Mouse (Mus musculus): ENCODE data around the gene 2010111I01Rik. TPM values are rescaled to one million over a fixed set of nuclear protein-coding genes. Genes with fewer than 3 reads are reported as not detected.

2010111I01Rik gene
- total and polyA plus RNA-seq, 2 experiments from 2014 or later, result 107 to 149 TPM

GRCm38 (mm10) chr13:62944109-62944508, 20.6 kb upstream of the 2010111I01Rik start:
- Histone ChIP-seq H3K9ac (replicated peaks; ENCODE audit: low read depth, low read length) (no peak overlapping the region), H3K27me3 (ENCODE audit: control insufficient read depth, insufficient read depth, low read length) (no peaks in the 10 kb centered on the region), H3K4me1 (ENCODE audit: control insufficient read depth, insufficient read depth) (no peaks in the 10 kb centered on the region), H3K36me3 (replicated peaks; ENCODE audit: control insufficient read depth, insufficient read depth, low read length) (no peaks in the 10 kb centered on the region), H3K27ac (ENCODE audit: low read depth) (no peak overlapping the region), H3K9me3 (replicated peaks; ENCODE audit: control insufficient read depth, low read length) (no peaks in the 10 kb centered on the region), H3K4me2 (ENCODE audit: low read depth, low read length) (no peak overlapping the region), H3K4me3 (ENCODE audit: low read depth, low read length) (no peak overlapping the region)
- 69% methylated on average over 6 of the region's 6 CpGs for WGBS
- DNase-seq (ENCODE audit: low spot score) (no peak), ATAC-seq (ENCODE audit: insufficient read depth, low read depth) (no peak)
- TF ChIP-seq EP300 (IDR thresholded peaks at IDR 0.05; ENCODE audit: low read depth), result no peak
- TF ChIP-seq CTCF (IDR thresholded peaks at IDR 0.05; ENCODE audit: low read depth), result peak; percentile 23; the same call in 1 of the 2 replicates

- no peaks in the 10 kb centered on the region for H3K4me1 ChIP-seq (ENCODE audit: control insufficient read depth, insufficient read depth)
- ATAC-seq (ENCODE audit: insufficient read depth, low read depth) (no peak), DNase-seq (ENCODE audit: low spot score) (no peak)
- no peak overlapping the region for H3K27ac ChIP-seq (ENCODE audit: low read depth)
- no peaks in the 10 kb centered on the region for H3K27me3 ChIP-seq (ENCODE audit: control insufficient read depth, insufficient read depth, low read length)
- no peak overlapping the region for H3K4me3 ChIP-seq (ENCODE audit: low read depth, low read length)
- no peak overlapping the region for H3K9ac ChIP-seq (replicated peaks; ENCODE audit: low read depth, low read length)
- TF ChIP-seq EP300 (IDR thresholded peaks at IDR 0.05; ENCODE audit: low read depth) (no peak), CTCF (IDR thresholded peaks at IDR 0.05; ENCODE audit: low read depth) (no peak)
- no peaks in the 10 kb centered on the region for H3K36me3 ChIP-seq (replicated peaks; ENCODE audit: control insufficient read depth, insufficient read depth, low read length)
- WGBS, result 54% methylated on average over 4 of the region's 4 CpGs
- H3K4me2 ChIP-seq (ENCODE audit: low read depth, low read length), result no peak overlapping the region
- no peaks in the 10 kb centered on the region for H3K9me3 ChIP-seq (replicated peaks; ENCODE audit: control insufficient read depth, low read length)
Measured at GRCm38 (mm10) chr13:62949560-62950188, 15.0 kb upstream of the 2010111I01Rik start.

GRCm38 (mm10) chr13:62951606-62952005, 13.1 kb upstream of the 2010111I01Rik start:
- WGBS, result 86% methylated on average over 1 of the region's 1 CpGs
- Histone ChIP-seq H3K4me2 (ENCODE audit: low read depth, low read length) (no peak overlapping the region), H3K27ac (ENCODE audit: low read depth) (no peak overlapping the region), H3K9me3 (replicated peaks; ENCODE audit: control insufficient read depth, low read length) (no peaks in the 10 kb centered on the region), H3K4me1 (ENCODE audit: control insufficient read depth, insufficient read depth) (0 out of 2 replicates have a peak, but pooled peaks cover 3% of the 10 kb centered on the region), H3K9ac (replicated peaks; ENCODE audit: low read depth, low read length) (no peak overlapping the region), H3K4me3 (ENCODE audit: low read depth, low read length) (no peak overlapping the region), H3K27me3 (ENCODE audit: control insufficient read depth, insufficient read depth, low read length) (no peaks in the 10 kb centered on the region), H3K36me3 (replicated peaks; ENCODE audit: control insufficient read depth, insufficient read depth, low read length) (no peaks in the 10 kb centered on the region)
- no peak for DNase-seq (ENCODE audit: low spot score)
- no peak for ATAC-seq (ENCODE audit: insufficient read depth, low read depth)
- TF ChIP-seq EP300 (IDR thresholded peaks at IDR 0.05; ENCODE audit: low read depth) (no peak), CTCF (IDR thresholded peaks at IDR 0.05; ENCODE audit: low read depth) (no peak)

GRCm38 (mm10) chr13:62952047-62952446, 12.6 kb upstream of the 2010111I01Rik start:
- no peak for TF ChIP-seq CTCF (IDR thresholded peaks at IDR 0.05; ENCODE audit: low read depth)
- no peak for TF ChIP-seq EP300 (IDR thresholded peaks at IDR 0.05; ENCODE audit: low read depth)
- H3K27ac ChIP-seq (ENCODE audit: low read depth), result no peak overlapping the region
- H3K36me3 ChIP-seq (replicated peaks; ENCODE audit: control insufficient read depth, insufficient read depth, low read length), result no peaks in the 10 kb centered on the region
- H3K4me3 ChIP-seq (ENCODE audit: low read depth, low read length), result no peak overlapping the region
- no peaks in the 10 kb centered on the region for H3K9me3 ChIP-seq (replicated peaks; ENCODE audit: control insufficient read depth, low read length)
- 79% methylated on average over 3 of the region's 3 CpGs for WGBS
- no peak overlapping the region for H3K4me2 ChIP-seq (ENCODE audit: low read depth, low read length)
- H3K9ac ChIP-seq (replicated peaks; ENCODE audit: low read depth, low read length), result no peak overlapping the region
- DNase-seq (ENCODE audit: low spot score), result no peak
- ATAC-seq (ENCODE audit: insufficient read depth, low read depth), result no peak
- H3K27me3 ChIP-seq (ENCODE audit: control insufficient read depth, insufficient read depth, low read length), result no peaks in the 10 kb centered on the region
- 0 out of 2 replicates have a peak, but pooled peaks cover 3% of the 10 kb centered on the region for H3K4me1 ChIP-seq (ENCODE audit: control insufficient read depth, insufficient read depth)

- Histone ChIP-seq H3K4me3 (ENCODE audit: low read depth, low read length) (no peak overlapping the region), H3K36me3 (replicated peaks; ENCODE audit: control insufficient read depth, insufficient read depth, low read length) (no peaks in the 10 kb centered on the region), H3K4me1 (ENCODE audit: control insufficient read depth, insufficient read depth) (0 out of 2 replicates have a peak, but pooled peaks cover 3% of the 10 kb centered on the region), H3K27me3 (ENCODE audit: control insufficient read depth, insufficient read depth, low read length) (no peaks in the 10 kb centered on the region), H3K9me3 (replicated peaks; ENCODE audit: control insufficient read depth, low read length) (no peaks in the 10 kb centered on the region), H3K9ac (replicated peaks; ENCODE audit: low read depth, low read length) (no peak overlapping the region), H3K27ac (ENCODE audit: low read depth) (no peak overlapping the region), H3K4me2 (ENCODE audit: low read depth, low read length) (no peak overlapping the region)
- no peak for ATAC-seq (ENCODE audit: insufficient read depth, low read depth)
- 79% methylated on average over 3 of the region's 3 CpGs for WGBS
- DNase-seq (ENCODE audit: low spot score), result no peak
- TF ChIP-seq EP300 (IDR thresholded peaks at IDR 0.05; ENCODE audit: low read depth) (no peak), CTCF (IDR thresholded peaks at IDR 0.05; ENCODE audit: low read depth) (no peak)
Measured at GRCm38 (mm10) chr13:62952624-62953023, 12.1 kb upstream of the 2010111I01Rik start.

GRCm38 (mm10) chr13:62955997-62956396, 8.7 kb upstream of the 2010111I01Rik start:
- Histone ChIP-seq H3K36me3 (replicated peaks; ENCODE audit: control insufficient read depth, insufficient read depth, low read length) (no peaks in the 10 kb centered on the region), H3K4me1 (ENCODE audit: control insufficient read depth, insufficient read depth) (0 out of 2 replicates have a peak, but pooled peaks cover 3% of the 10 kb centered on the region), H3K9me3 (replicated peaks; ENCODE audit: control insufficient read depth, low read length) (no peaks in the 10 kb centered on the region), H3K27me3 (ENCODE audit: control insufficient read depth, insufficient read depth, low read length) (no peaks in the 10 kb centered on the region), H3K4me2 (ENCODE audit: low read depth, low read length) (no peak overlapping the region), H3K9ac (replicated peaks; ENCODE audit: low read depth, low read length) (no peak overlapping the region), H3K4me3 (ENCODE audit: low read depth, low read length) (no peak overlapping the region), H3K27ac (ENCODE audit: low read depth) (no peak overlapping the region)
- 37% methylated on average over 6 of the region's 6 CpGs for WGBS
- ATAC-seq (ENCODE audit: insufficient read depth, low read depth) (peak; percentile 57; the same call in 1 of the 2 replicates), DNase-seq (ENCODE audit: low spot score) (peak; percentile 49)
- TF ChIP-seq EP300 (IDR thresholded peaks at IDR 0.05; ENCODE audit: low read depth) (no peak), CTCF (IDR thresholded peaks at IDR 0.05; ENCODE audit: low read depth) (no peak)

Data from heart, postnatal 0 days (tissue).